Mouse (Mus musculus) lung, adult 2 months (tissue): Measurements from ENCODE around the gene Cacna2d3.

Experiments
- CTCF ChIP-seq: fragments of 200-500 bp; IDR thresholded peaks from 2 replicates; pipeline ENCODE4 v1.5.1; 2011; ENCODE audit warnings: mild to moderate bottlenecking, low read length, control low read depth; ENCODE audit not compliant: insufficient read depth
- POLR2A ChIP-seq: fragments of 200-500 bp; IDR thresholded peaks from 2 replicates; pipeline ENCODE4 v1.6.1; 2011; ENCODE audit warnings: low read depth, mild to moderate bottlenecking, control low read depth, low read length, borderline replicate concordance; ENCODE audit errors: extremely low read depth

GRCm38 (mm10) chr14:29023246-29023645 is 698.4 kb downstream of the Cacna2d3 start:
- TF ChIP-seq CTCF (no peak), POLR2A (no peak)
